Mouse (Mus musculus) CD8-positive naive resting alpha-beta T cell, adult 57 days (primary cell): Measurements from ENCODE around the gene Olfr1414. TPM values are rescaled to one million over a fixed set of nuclear protein-coding genes. Genes with fewer than 3 reads are reported as not detected.

ENCODE experiments used
- total RNA-seq: library from RNA; stranded (reverse); gene quantifications from one replicate; pipeline ENCODE4 v1.2.4, GENCODE M21; 2023

Gene Olfr1414
- total RNA-seq: not detected

DNA sequence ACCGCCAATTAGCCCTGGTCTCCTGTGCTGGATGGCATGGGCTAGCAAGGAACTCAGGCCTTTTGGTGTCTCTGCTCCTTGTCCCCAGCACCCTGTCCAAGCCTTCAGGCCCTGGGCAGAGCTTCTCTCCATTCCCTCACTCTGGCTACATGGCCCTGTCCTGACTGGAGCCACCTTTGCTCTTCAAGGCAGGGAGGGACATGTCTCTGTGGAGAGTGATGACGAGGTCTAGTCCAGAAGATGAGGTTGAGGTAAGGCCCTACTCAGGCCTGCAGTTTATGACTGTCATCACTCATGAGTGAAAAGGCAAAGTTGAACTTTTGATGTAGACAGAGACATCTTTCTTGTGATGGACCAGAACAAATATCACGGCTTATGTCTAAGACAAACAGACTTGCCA is at the start of gene Olfr1414:
Gene Olfr1414, minus strand, starts transcription at position 101 of the 400 bp plus-strand sequence.

GRCm38 (mm10) chr1:92496001-92496400 is 22.5 kb downstream of the Olfr1414 start, which contains the start of gene Olfr1415:
TSS of gene Olfr1415 (minus strand) at chr1:92496101.

GRCm38 (mm10) chr1:92485013-92485412 is 33.4 kb downstream of the Olfr1414 start, which contains the start of gene Olfr1416:
TSS of gene Olfr1416 (minus strand) at chr1:92485113.

DNA sequence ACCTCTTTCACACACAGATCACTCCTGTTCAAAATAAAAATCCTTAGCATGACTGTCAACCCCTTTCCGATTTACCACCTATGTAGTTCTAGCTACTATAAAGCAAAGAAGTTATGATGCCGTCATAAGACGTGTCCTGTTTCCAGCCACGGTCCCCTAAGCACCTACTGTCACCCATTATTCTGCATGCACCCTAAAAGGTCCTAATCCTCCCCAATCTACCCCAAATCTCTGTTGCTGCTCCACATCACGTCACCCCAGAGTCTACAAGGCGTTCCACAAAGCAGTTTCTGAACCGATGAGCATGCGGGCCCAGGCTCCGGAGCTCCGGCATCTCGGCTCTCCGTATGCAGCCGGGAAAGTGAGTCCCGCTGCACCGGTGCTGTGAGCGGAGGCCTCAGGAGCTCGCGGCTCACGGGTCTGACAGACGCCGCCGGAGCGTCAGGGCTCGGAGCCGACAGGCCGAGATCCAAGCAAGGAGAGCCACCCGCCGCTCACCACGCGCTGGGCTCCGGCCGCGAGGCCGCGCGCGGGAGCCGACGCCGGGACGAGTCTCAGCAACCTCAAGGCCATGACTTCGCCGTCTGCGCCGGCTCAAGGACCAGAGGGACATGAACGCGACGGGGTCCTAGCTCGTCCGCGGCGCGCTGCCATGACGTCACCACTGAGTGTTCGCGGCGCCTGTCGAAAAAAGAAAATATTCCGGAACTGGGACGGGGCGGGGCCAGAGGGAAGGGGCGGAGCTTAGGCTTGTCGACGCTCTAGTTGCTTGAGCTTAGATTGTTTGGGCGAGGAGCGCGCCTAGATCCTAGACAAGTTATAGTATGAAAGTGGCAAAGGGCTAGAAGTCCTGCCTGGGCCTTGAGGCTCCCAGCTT is 45.1 kb downstream of the Olfr1414 start, which contains the start of gene Ndufa10:
Gene Ndufa10, minus strand, starts transcription at position 696 of the 877 bp plus-strand sequence.

Other genes starting within 250 kb of the Olfr1414 start
- gene Ndufa10, start 44.8 kb downstream of the Olfr1414 start, total RNA-seq: 166 TPM
- not detected for gene Olfr1416, start 33.5 kb downstream of the Olfr1414 start, total RNA-seq
- not detected for gene Olfr1415, start 22.6 kb downstream of the Olfr1414 start, total RNA-seq
- not detected for gene Olfr1413, start 52.7 kb upstream of the Olfr1414 start, total RNA-seq
- not detected for gene Olfr1412, start 67.1 kb upstream of the Olfr1414 start, total RNA-seq
- not detected for gene Olfr1411, start 75.8 kb upstream of the Olfr1414 start, total RNA-seq
- not detected for gene Olfr1410, start 87.1 kb upstream of the Olfr1414 start, total RNA-seq
- gene Olfr12, start 99.1 kb upstream of the Olfr1414 start, total RNA-seq: not detected
- 85.1 TPM for gene Cops9, start 123.3 kb upstream of the Olfr1414 start, total RNA-seq
- not detected for gene Otos, start 130.2 kb upstream of the Olfr1414 start, total RNA-seq